Comparison of ENCODE assay signal across 20 mouse cellular contexts in genomic region chr2:53619681-53620080, GRCm38 (mm10).
DNase-seq lines count a peak whose midpoint lies in the region; ATAC-seq lines count a peak whose summit lies in the region.
"Had no signal": no experiment of that assay in that cellular context is flagged by ENCODE, and none has a peak within 500 bp of the region (broad histone marks: within the 10 kb centered on the region; RNA-seq: fewer than 3 reads in every experiment).

No protein-coding gene starts in this region.

- no peak for ATAC-seq in inflammation-experienced regulatory T-cells, adult 6 months
- ATAC-seq: activated CD4-positive, CD25-positive, alpha-beta regulatory T cell, adult 4 months; CD4-positive, CD25-positive, alpha-beta regulatory T cell, adult 4 months; forebrain, embryonic 13.5 days; forebrain, embryonic 16.5 days; hindbrain, postnatal 0 days had no signal

- peak; percentile 18 to 39 for DNase-seq in frontal cortex, adult 2 months (ENCODE audit: extremely low spot score in 1 of 2, low spot score in 1 of 2)
- DNase-seq in frontal cortex, postnatal 25 days (ENCODE audit: low spot score in 2 of 2), result no peak
- DNase-seq in right cerebral cortex, adult 18-20 months, result peak; percentile 17
- DNase-seq in right cerebral cortex, postnatal 10 days (ENCODE audit: low spot score in 2 of 2), result no peak
- peak; percentile 1 for DNase-seq in Muller cell, postnatal 12 days (ENCODE audit: inconsistent ontology term)
- DNase-seq in kidney, adult 11 months, result no peak
- DNase-seq: adrenal gland, adult 8-10 months; adrenal gland, postnatal 25 days; cerebellum, adult 18-20 months; cerebellum, adult 9-10 months; cerebellum, postnatal 14 days; gastrocnemius, adult 2 months; gastrocnemius, postnatal 14 days; heart, adult 11 months had no signal

Comparison
In these comparisons a context has a peak if more than half of its experiments do, and no peak if none do; other contexts are left out.
1. DNase-seq: peak in frontal cortex, adult 2 months (2 of 2), right cerebral cortex, adult 18-20 months (single experiment) and Muller cell, postnatal 12 days (single experiment); none in frontal cortex, postnatal 25 days (0 of 2), right cerebral cortex, postnatal 10 days (0 of 2) and kidney, adult 11 months (single experiment).